Mouse (Mus musculus): Measurements from ENCODE around the gene Ccdc173.

Gene Ccdc173

DNA sequence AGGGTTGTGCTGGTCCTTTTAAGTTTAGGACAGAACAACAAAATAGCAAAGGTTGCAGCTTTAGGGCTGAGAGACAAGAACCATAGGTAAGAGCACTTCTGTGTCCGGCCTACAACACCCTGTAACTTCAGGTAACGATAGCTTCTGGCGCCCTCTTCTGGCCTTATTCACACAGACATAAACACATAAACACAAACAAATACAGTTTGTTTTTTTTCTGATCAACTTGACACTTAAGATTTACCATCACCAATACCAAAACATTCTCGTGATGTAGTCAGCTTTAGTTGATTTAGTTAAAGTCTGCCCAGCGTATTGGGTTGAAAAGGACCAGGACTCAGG, 10.6 kb downstream of the Ccdc173 start:
- DNase-seq = peak; percentile 36

DNA sequence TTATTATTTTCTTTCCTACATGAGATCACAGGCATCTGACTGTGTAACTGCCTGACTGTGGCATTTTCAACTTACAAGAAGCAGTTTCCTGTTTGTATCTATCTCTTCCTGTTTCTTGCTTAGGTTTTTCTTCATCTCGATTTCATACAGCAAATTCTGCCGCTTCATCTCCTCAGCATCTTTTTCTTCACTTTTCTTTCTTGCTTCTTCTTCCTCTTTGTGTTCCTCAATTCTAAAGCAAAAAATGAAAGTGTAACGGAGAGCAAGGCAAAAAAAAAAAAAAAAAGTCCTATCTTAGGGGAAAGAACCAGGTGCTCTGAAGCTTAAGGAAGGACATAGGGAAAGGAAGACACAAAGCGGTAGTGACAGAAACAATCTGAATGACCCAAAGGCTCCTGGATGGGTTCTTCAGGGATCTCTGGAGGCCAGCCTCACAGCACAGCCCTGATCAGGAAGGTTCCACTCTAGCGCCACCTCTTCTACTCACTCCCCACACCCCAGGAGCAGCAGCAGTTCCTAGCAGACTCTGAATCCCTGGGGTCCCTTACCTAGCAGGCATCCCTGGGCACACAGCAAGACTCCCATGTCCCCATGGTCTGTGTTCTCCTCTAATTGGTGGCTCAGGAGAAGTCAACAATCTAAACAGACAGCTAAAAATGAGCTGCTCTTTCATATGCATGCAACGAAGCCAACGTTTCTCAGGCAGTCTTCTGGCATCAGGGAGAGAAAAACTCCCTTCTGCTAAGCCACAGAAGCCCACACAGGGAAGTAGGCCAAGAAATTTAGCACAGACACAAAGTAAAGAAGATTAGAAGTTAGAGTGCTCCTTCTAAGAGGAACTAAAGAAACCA, 11.2 kb downstream of the Ccdc173 start:
- DNase-seq = no peak

DNA sequence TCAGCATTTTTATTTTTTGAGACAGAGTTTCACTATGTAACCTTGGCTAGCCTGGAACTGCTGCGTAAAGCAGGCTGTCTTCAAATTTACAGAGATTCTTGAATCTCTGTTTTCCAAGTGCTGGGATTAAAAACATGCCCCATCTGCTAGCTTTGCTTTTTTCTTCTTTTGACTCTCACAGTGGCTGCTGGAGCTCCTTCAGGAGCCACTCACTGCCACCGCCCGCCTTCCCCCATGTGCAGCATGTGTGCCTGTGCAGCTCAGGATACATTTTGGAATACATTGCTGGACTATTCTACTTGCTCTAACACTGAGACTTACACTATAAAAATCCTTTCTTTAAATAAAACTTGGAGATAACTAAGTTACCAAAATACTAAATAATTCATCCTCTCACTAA, 16.0 kb downstream of the Ccdc173 start:
- no peak for DNase-seq

DNA sequence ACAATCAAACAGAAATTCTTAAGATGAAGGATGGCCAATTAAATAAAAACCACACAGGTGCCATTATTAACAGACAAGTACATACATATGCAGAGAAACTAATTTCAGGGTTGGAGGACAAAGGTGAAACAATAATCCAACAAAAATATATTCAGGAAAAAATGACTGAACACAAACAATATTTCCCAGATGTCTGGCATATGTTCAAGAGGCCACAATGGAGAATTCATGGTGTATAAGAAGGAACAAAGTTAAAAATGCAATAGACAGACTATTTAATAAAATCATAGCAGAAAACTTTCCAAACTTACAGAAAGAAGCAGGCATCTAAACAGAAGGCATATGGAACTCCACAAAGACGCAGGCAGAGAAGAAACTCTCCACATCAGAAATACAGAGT, 24.7 kb downstream of the Ccdc173 start:
- DNase-seq = no peak

DNA sequence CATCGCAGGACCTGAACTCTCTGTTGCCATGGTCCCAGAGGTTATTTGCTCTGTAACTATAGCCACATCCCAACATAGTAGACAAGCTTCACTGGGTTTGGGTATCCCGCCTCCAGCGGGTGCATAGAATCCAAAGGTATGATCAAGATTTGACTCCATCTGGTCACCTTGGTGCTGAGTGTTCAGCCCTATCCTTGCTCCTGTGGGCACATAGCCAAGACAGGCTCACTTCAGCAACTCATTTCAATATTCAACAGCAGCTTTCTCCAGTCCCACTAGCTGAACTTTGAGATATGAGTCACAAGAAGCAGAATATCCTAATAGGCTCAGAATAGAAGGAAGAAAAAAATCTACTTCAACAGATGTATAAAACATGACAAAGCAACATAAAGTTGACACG, 26.0 kb downstream of the Ccdc173 start:
- peak; percentile 48 for DNase-seq

DNA sequence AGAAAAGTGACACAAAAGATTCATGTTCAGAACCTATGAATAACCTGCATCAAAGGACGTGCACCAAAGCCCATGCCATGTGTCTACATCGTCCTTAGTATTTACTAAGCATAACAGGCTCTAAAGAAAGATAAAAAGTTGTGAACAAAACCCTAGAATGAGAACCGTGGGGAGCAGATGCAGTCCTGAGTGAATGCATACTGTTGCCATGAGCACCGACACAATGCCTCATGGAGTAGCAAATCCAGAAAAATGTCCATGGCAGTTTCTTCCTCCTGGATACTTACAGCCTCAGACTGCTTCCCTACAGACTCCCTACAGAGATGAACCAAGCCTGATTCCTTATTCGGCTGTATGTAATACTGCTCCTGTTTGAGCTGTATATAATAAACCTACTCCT, 28.4 kb downstream of the Ccdc173 start:
- no peak for DNase-seq

DNA sequence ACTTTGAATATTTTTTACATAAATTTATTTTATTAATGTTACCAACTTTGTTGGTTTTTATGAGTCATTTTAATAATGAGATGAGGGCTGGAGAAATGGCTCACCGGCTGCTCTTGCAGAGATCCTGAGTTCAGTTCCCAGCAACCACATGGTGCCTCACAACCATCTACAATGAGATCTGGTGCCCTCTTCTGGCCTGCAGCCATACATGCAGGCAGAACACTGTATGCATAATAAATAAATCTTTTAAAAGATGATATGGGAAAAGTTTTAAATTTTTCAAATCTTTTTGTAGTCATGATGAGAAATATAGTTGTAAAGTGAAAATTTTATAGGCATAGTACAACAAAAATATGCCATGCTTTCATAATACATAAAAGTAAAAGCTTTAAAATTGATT, 44.3 kb downstream of the Ccdc173 start:
- no peak for DNase-seq

DNA sequence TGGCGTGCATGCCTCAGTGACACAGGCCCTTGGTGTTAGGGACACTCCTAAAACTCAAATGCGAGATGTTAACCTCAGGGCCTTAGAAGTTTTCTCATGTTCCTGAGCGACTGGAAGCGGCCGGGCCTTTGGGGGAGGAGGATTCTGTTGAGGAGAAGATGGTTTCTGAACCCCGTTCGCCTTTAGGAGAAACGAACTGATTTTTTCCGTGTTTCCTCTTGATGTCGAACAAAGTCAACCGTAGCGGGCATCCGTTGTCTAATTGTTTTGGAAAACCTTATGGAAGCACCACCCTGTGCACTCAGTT, 65.9 kb downstream of the Ccdc173 start:
- DNase-seq = no peak

DNA sequence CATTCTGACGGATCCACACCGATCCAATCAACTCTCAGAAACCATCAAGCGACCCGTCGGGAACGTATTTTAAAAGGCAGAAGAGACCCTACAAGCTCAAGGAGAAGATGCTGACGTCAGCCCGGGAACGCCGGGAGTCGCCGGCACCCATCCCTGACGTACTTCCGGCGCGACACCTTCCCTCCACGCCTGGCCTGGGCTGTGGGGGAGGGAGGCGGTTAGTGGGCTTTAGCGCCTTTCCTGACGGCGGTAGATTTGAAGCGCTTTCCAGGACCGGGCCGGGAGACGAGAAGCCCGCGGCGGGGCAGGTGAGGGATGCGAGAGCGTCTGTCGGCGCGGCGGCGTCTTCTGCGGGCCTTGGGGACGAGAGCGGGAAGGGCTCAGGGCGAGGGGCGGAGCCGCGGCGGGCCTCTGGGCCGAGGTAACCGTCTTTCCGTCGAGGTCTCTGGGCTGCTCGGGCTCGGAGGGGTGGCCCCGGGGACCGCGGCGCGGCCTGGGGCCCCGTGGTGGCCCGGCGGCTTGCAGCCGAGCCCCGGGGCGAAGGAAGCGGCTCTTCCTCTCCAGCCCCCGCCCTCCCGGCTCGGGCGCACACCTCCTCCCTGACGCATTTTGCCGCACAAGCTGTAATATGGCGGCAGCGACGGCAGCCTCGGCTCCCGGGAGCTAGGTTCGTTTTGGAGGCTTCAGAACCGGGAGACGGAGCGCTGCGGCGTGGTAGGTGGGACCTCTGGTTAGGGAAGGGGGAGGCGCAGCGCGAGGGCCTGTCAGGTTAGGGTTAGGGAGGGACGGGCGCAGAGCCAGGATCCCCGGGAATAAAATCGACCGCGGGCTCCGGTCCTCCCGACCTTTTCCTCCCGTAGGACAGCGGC, 66.5 kb downstream of the Ccdc173 start:
- DNase-seq = peak; percentile 95

DNA sequence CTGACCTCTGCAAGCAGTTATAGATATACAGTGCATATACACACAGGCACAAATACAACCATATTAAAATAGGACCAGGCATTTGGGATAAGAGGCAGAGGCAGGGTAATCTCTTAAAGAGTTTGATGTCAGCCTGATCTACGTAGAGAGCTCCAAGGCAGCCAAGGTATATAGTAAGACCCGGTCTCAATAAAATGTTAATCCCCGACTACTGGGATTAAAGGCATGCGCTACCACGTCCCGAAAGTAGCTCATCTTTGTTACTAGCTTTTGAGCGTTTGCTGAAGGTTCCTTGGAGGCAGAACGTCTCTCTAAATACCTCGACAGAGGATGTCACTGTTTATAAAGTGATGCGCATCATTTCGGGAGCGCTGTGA, 67.1 kb downstream of the Ccdc173 start, which contains the start of gene Ppig:
TSS of gene Ppig (plus strand) at position 273 of the 377 bp plus-strand sequence.
- no peak for DNase-seq

DNA sequence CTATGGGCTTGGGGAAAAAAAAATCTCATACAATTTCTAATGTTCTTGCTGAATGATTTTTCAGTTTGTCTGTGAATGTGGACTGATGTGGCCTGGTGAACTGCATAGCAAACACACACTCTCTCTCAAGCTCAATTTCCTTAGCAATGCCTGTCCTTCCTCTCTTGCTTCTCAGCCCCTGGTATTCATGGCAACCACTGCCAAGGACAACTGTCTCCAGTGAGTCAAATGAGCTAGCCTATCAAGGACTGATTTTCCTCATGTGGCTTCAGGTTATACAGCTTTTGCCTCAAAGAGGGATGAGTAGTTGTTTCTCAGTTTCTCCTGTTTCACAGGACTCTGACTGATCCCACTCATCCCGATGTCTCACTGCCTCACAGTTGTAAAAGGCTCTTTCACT, 70.3 kb downstream of the Ccdc173 start:
- no peak for DNase-seq

DNA sequence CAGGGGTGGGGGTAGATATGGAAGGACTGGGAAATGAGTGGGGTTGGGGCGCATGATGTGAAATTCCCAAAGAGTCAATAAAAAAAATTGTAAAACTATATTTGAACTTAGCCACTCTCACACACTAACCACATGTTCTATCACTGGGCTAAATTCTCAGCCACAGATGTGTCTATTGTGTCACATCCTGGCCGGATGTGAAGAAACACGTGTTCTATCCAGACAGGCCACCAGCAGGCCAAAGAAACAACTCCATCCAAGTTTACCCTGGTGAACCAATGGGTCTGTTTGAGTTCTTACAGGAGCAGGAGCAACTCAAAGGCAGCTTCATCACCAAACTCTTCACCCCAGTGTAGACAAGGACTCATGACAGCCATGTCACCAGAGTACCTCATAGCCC, 72.9 kb downstream of the Ccdc173 start:
- DNase-seq = no peak

DNA sequence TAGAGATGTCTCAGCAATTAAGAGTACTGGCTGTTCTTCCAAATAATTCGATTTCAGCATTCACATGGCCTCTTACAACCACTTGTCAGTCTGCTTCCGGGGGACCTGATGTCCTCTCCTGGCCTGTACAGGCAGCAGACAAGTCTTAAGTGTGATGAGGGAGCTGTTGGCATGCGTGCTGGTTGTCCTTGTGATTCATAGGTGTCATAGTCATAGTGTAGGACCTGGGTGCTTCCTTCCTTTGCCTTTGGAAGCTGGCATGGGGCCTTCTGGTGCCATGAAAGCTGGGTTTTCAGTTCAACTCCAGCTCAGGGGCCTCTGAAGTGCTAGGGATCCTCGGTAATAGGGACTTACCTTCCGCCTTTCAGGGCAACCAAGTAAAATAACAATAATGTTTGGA, 75.2 kb downstream of the Ccdc173 start:
- no peak for DNase-seq

DNA sequence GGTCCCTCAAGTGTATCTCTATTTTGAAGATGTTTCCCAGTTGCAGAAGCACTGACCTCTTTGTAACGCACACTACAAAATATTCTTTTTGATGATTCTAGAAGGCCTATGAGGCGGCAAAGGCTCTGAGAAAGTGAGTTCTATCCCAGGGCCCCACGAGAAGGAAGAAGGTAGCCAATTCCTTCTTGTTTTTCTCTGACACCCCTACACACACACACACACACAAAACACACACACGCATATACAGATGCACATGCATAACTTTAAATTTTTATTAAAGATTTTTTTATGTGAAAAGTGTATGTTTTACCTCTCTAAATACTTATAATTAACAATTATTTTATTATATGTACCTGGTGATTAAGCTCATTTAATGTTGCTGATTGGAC, 75.8 kb downstream of the Ccdc173 start:
- no peak for DNase-seq

DNA sequence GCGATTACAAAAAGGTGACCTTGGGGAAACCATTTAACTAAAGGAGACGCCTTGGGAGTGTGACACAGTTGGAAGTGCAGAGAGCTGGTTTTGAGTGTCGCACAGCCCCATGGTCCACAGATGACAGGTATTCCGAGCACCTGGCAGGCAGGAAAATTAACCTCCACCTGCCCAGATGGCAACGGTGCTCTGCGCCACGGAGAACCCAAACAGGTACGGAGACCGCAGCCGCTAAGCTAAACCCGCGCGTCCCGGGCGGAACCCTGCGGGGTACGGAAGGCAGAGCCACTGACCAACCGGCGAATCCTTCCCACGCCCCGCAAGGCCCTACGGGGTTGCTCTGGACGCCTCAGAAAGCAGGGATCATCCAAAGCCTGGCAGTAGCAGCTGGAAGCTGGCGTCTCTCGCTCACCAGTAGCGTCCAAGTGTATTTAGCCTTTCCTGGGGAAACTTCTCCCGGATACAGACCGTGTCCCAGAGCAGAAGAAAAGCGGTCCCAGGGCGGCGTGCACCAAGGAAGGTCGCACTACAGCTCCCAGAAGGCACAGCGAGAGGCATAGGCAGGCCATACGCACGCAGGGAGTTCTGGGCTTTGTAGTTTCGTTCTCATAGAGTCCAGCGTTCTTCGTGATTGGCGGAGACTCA, 76.3 kb downstream of the Ccdc173 start, which contains the start of gene Fastkd1:
TSS of gene Fastkd1 (minus strand) at position 536 of the 645 bp plus-strand sequence.
- peak; percentile 93 for DNase-seq

DNA sequence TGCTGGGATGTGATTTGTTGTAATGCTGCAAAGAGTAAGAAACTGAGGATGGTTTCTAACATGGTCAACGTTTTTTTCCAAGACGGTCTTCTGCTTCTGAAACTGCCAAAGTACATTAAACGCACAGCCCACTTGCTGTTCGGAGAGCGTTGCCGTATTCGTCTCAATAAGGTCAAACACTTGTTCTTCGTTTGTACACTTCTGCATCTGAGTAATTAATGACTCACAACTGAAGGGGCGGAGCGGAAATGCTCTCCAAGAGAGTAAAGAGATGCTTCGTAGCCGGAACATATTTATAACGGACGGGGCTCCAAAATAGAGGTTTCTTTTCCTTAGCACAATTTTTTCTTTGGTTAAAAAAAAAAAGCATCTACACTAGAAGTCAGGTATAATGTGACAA, 77.2 kb downstream of the Ccdc173 start:
- DNase-seq = peak; percentile 10
